Mouse (Mus musculus): ENCODE measurements around the gene Dpyd. TPM values are rescaled to one million over a fixed set of nuclear protein-coding genes. Genes with fewer than 3 reads are reported as not detected.
A peak's percentile ranks its signal among the peaks of the same experiment; 100 is the strongest.

Gene Dpyd
- polyA plus RNA-seq (2014; fragmentation: Nextera tagmentation; extraction: Ambion mirVana), result 6.4 and 6.5 TPM in 2 replicates

DNA sequence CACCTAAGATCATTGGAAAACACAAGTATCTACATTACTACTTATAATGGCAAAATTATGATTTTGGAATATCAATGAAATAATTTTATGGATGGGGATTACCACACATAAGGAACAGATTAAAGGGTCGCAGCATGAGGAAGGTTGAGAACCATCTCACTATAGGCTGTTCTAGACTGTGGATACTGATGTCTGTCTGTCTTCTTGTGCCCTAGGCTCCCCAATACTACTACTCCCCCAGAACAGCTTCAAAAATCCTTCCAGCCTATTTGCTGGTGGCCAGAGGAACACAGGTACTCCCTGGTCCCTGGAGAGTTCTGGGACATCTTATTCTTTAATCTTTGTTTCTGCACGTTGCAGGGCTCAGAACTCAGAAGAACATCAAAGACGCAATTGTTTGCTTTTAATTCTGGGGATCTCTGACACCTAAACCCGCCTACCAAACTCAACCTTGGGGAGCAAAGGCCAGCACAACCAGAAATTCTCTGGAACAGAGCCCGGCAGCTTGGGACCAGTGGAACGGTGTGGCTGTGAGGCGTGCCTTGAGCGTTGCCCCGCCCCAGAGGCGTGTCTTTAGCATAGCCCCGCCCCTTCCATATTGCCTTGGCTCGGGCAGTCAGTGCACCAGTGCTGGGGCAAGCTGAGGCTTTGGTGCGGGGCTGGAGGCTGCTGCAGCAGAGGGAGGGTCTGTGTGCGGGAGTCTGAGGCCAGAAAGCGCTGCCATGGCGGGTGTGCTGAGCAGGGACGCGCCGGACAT lies at the start of gene Dpyd:
Dpyd (plus strand) TSS at position 576 of the 757 bp plus-strand sequence.
- no peaks in the 10 kb centered on the region for H3K36me3 ChIP-seq (replicated peaks; ENCODE audit: control insufficient read depth, insufficient read depth, low read depth, low read length)
- no peak within 1 kb of the TSS for H3K27ac ChIP-seq (replicated peaks; ENCODE audit: low read depth, low read length)
- H3K27me3 ChIP-seq (ENCODE audit: control insufficient read depth, insufficient read depth, low read length), result no peaks in the 10 kb centered on the region
- no peaks in the 10 kb centered on the region for H3K9me3 ChIP-seq (replicated peaks; ENCODE audit: control insufficient read depth, low read length)
- no peaks in the 10 kb centered on the region for H3K4me1 ChIP-seq (ENCODE audit: control insufficient read depth, insufficient read depth, low read length)
- peak within 1 kb of the TSS; percentile 84 for H3K4me2 ChIP-seq (ENCODE audit: low read depth, low read length)
- H3K4me3 ChIP-seq (ENCODE audit: low read depth, low read length), result peak within 1 kb of the TSS; percentile 62
- WGBS, result 5% methylated on average over 19 of the region's 19 CpGs
- peak; percentile 100 for ATAC-seq (replicated peaks; ENCODE audit: insufficient number of reproducible peaks, low FRiP score, low TSS enrichment, low read depth)
- H3K9ac ChIP-seq (replicated peaks; ENCODE audit: low read length), result peak within 1 kb of the TSS; percentile 65
- peak; percentile 92 for DNase-seq (ENCODE audit: low spot score)

GRCm38 (mm10) chr3:118537676-118538075 lies 24.3 kb upstream of the Dpyd start:
- ATAC-seq (replicated peaks; ENCODE audit: insufficient number of reproducible peaks, low FRiP score, low TSS enrichment, low read depth) (no peak), DNase-seq (ENCODE audit: low spot score) (no peak)
- Histone ChIP-seq H3K27me3 (ENCODE audit: control insufficient read depth, insufficient read depth, low read length) (no peaks in the 10 kb centered on the region), H3K4me3 (ENCODE audit: low read depth, low read length) (no peak overlapping the region), H3K27ac (replicated peaks; ENCODE audit: low read depth, low read length) (no peak overlapping the region), H3K36me3 (replicated peaks; ENCODE audit: control insufficient read depth, insufficient read depth, low read depth, low read length) (no peaks in the 10 kb centered on the region), H3K9ac (replicated peaks; ENCODE audit: low read length) (no peak overlapping the region), H3K4me1 (ENCODE audit: control insufficient read depth, insufficient read depth, low read length) (no peaks in the 10 kb centered on the region), H3K4me2 (ENCODE audit: low read depth, low read length) (no peak overlapping the region), H3K9me3 (replicated peaks; ENCODE audit: control insufficient read depth, low read length) (no peaks in the 10 kb centered on the region)
- WGBS, result 51% methylated on average over 2 of the region's 2 CpGs

- Histone ChIP-seq H3K4me1 (ENCODE audit: control insufficient read depth, insufficient read depth, low read length) (no peaks in the 10 kb centered on the region), H3K4me3 (ENCODE audit: low read depth, low read length) (no peak overlapping the region), H3K4me2 (ENCODE audit: low read depth, low read length) (no peak overlapping the region), H3K36me3 (replicated peaks; ENCODE audit: control insufficient read depth, insufficient read depth, low read depth, low read length) (no peaks in the 10 kb centered on the region), H3K9me3 (replicated peaks; ENCODE audit: control insufficient read depth, low read length) (no peaks in the 10 kb centered on the region), H3K27me3 (ENCODE audit: control insufficient read depth, insufficient read depth, low read length) (no peaks in the 10 kb centered on the region), H3K27ac (replicated peaks; ENCODE audit: low read depth, low read length) (no peak overlapping the region), H3K9ac (replicated peaks; ENCODE audit: low read length) (no peak overlapping the region)
- peak; percentile 18 for DNase-seq (ENCODE audit: low spot score)
- 22% methylated on average over 6 of the region's 6 CpGs for WGBS
- no peak for ATAC-seq (replicated peaks; ENCODE audit: insufficient number of reproducible peaks, low FRiP score, low TSS enrichment, low read depth)
These were observed 20.2 kb upstream of the Dpyd start for GRCm38 (mm10) chr3:118541766-118542165.

DNA sequence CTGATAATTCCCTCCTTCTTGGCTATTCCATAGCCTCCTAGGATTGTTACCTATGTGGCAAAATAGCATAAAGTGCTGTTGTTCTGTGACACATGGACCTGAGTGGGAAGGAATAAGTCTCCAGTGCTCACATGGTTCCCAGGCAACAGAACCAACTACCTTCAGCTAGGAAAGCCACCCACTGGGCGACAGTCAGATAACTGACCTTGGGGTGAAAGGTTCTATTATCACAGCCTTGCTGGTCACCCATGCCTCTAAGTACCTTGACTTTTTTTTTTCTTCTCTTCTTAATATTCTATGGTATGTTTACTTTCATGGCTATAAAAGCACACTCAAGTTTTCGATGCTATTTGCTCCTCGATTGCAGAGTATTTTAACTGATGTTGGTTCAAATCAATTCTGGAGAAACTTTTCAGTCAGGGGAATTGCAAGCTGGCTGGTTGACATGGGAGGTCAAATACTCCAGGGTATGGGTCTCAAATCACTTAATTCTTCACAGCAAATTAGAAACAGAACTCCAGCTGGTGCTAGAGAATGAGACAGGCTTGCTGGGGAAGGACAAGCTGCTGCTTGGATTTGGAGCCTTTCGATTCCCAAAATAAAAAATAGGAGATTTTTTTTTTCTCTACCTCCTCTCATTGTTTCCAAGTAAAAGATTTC lies 14.2 kb upstream of the Dpyd start:
- ATAC-seq (replicated peaks; ENCODE audit: insufficient number of reproducible peaks, low FRiP score, low TSS enrichment, low read depth) (no peak), DNase-seq (ENCODE audit: low spot score) (peak; percentile 83)
- H3K4me3 ChIP-seq (ENCODE audit: low read depth, low read length), result no peak overlapping the region
- no peak overlapping the region for H3K27ac ChIP-seq (replicated peaks; ENCODE audit: low read depth, low read length)
- H3K9ac ChIP-seq (replicated peaks; ENCODE audit: low read length), result no peak overlapping the region
- no peaks in the 10 kb centered on the region for H3K4me1 ChIP-seq (ENCODE audit: control insufficient read depth, insufficient read depth, low read length)
- no peaks in the 10 kb centered on the region for H3K36me3 ChIP-seq (replicated peaks; ENCODE audit: control insufficient read depth, insufficient read depth, low read depth, low read length)
- H3K9me3 ChIP-seq (replicated peaks; ENCODE audit: control insufficient read depth, low read length), result no peaks in the 10 kb centered on the region
- no peak overlapping the region for H3K4me2 ChIP-seq (ENCODE audit: low read depth, low read length)
- H3K27me3 ChIP-seq (ENCODE audit: control insufficient read depth, insufficient read depth, low read length), result no peaks in the 10 kb centered on the region
- 22% methylated on average over 4 of the region's 4 CpGs for WGBS

- Histone ChIP-seq H3K27ac (replicated peaks; ENCODE audit: low read depth, low read length) (no peak overlapping the region), H3K27me3 (ENCODE audit: control insufficient read depth, insufficient read depth, low read length) (no peaks in the 10 kb centered on the region), H3K9me3 (replicated peaks; ENCODE audit: control insufficient read depth, low read length) (no peaks in the 10 kb centered on the region), H3K9ac (replicated peaks; ENCODE audit: low read length) (no peak overlapping the region), H3K4me2 (ENCODE audit: low read depth, low read length) (no peak overlapping the region), H3K4me3 (ENCODE audit: low read depth, low read length) (no peak overlapping the region), H3K4me1 (ENCODE audit: control insufficient read depth, insufficient read depth, low read length) (no peaks in the 10 kb centered on the region), H3K36me3 (replicated peaks; ENCODE audit: control insufficient read depth, insufficient read depth, low read depth, low read length) (no peaks in the 10 kb centered on the region)
- WGBS, result 73% methylated on average over 1 of the region's 1 CpGs
- ATAC-seq (replicated peaks; ENCODE audit: insufficient number of reproducible peaks, low FRiP score, low TSS enrichment, low read depth), result no peak
- no peak for DNase-seq (ENCODE audit: low spot score)
These were observed 4.3 kb upstream of the Dpyd start for GRCm38 (mm10) chr3:118557605-118558004.

- Histone ChIP-seq H3K36me3 (replicated peaks; ENCODE audit: control insufficient read depth, insufficient read depth, low read depth, low read length) (no peaks in the 10 kb centered on the region), H3K4me1 (ENCODE audit: control insufficient read depth, insufficient read depth, low read length) (no peaks in the 10 kb centered on the region), H3K27me3 (ENCODE audit: control insufficient read depth, insufficient read depth, low read length) (no peaks in the 10 kb centered on the region), H3K27ac (replicated peaks; ENCODE audit: low read depth, low read length) (no peak overlapping the region), H3K9ac (replicated peaks; ENCODE audit: low read length) (no peak overlapping the region), H3K9me3 (replicated peaks; ENCODE audit: control insufficient read depth, low read length) (no peaks in the 10 kb centered on the region), H3K4me3 (ENCODE audit: low read depth, low read length) (no peak overlapping the region), H3K4me2 (ENCODE audit: low read depth, low read length) (no peak overlapping the region)
- DNase-seq (ENCODE audit: low spot score) (no peak), ATAC-seq (replicated peaks; ENCODE audit: insufficient number of reproducible peaks, low FRiP score, low TSS enrichment, low read depth) (no peak)
- WGBS, result 82% methylated on average over 2 of the region's 2 CpGs
These were observed 2.0 kb upstream of the Dpyd start for GRCm38 (mm10) chr3:118559936-118560335.

DNA sequence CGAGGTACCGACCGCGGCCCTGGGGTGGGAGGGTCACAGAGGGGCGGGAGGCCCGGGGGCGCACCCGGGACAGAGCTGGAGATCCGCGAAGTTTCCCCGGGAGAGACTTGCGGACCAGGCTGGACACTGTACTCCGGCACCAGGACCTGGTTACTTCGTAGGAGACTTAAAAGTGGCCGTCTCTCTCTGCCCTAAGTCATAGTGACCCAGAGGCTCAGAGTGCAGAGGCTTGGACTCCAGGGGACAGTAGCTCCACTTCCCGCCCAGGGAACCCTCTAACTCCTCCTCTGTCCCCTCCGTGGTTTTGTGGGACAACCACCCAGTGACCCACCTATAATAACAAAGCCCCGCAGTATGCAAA lies 362 bp downstream of the Dpyd start:
- peak overlapping the region; percentile 65 for H3K9ac ChIP-seq (replicated peaks; ENCODE audit: low read length)
- H3K27me3 ChIP-seq (ENCODE audit: control insufficient read depth, insufficient read depth, low read length), result no peaks in the 10 kb centered on the region
- peak; percentile 81 for ATAC-seq (replicated peaks; ENCODE audit: insufficient number of reproducible peaks, low FRiP score, low TSS enrichment, low read depth)
- no peaks in the 10 kb centered on the region for H3K9me3 ChIP-seq (replicated peaks; ENCODE audit: control insufficient read depth, low read length)
- DNase-seq (ENCODE audit: low spot score), result peak; percentile 33
- no peaks in the 10 kb centered on the region for H3K36me3 ChIP-seq (replicated peaks; ENCODE audit: control insufficient read depth, insufficient read depth, low read depth, low read length)
- peak overlapping the region; percentile 84 for H3K4me2 ChIP-seq (ENCODE audit: low read depth, low read length)
- no peak overlapping the region for H3K27ac ChIP-seq (replicated peaks; ENCODE audit: low read depth, low read length)
- H3K4me3 ChIP-seq (ENCODE audit: low read depth, low read length), result peak overlapping the region; percentile 62
- WGBS, result 0% methylated on average over 15 of the region's 18 CpGs
- no peaks in the 10 kb centered on the region for H3K4me1 ChIP-seq (ENCODE audit: control insufficient read depth, insufficient read depth, low read length)

DNA sequence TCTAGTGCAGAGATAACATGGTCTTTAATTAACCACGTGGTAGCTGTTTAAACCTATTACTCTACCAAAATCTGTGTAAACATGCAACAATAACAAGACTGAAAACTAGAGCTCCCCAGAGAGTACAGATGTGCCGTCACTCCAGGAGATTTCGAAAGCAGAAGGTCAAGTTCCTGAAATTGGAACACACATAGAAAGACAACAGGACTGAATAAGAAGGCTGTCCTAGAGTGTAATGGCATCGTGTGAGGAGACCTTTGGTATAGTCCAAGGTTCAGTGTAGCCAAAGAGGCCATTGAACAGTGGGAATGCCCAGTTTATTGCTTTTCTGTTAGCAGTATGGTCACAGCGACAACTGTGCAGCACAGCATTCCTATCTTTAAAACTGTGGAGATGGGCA lies 4.8 kb downstream of the Dpyd start:
- ATAC-seq (replicated peaks; ENCODE audit: insufficient number of reproducible peaks, low FRiP score, low TSS enrichment, low read depth) (no peak), DNase-seq (ENCODE audit: low spot score) (no peak)
- Histone ChIP-seq H3K27me3 (ENCODE audit: control insufficient read depth, insufficient read depth, low read length) (no peaks in the 10 kb centered on the region), H3K9me3 (replicated peaks; ENCODE audit: control insufficient read depth, low read length) (no peaks in the 10 kb centered on the region), H3K4me2 (ENCODE audit: low read depth, low read length) (no peak overlapping the region), H3K27ac (replicated peaks; ENCODE audit: low read depth, low read length) (no peak overlapping the region), H3K9ac (replicated peaks; ENCODE audit: low read length) (no peak overlapping the region), H3K4me3 (ENCODE audit: low read depth, low read length) (no peak overlapping the region), H3K36me3 (replicated peaks; ENCODE audit: control insufficient read depth, insufficient read depth, low read depth, low read length) (no peaks in the 10 kb centered on the region), H3K4me1 (ENCODE audit: control insufficient read depth, insufficient read depth, low read length) (no peaks in the 10 kb centered on the region)
- 43% methylated on average over 5 of the region's 5 CpGs for WGBS

Data from embryonic facial prominence, embryonic 11.5 days (tissue).